Mouse (Mus musculus) kidney, embryonic 15.5 days (tissue): ENCODE measurements around the gene Col25a1. TPM values are rescaled to one million over a fixed set of nuclear protein-coding genes. Genes with fewer than 3 reads are reported as not detected.
A peak's percentile ranks its signal among the peaks of the same experiment; 100 is the strongest.

Experiments
- ATAC-seq: fragments of 200-750 bp; cut with Nextera tagmentation; replicated peaks from 2 replicates; pipeline ENCODE4 v1.8.0; 2017; ENCODE audit warnings: moderate TSS enrichment; ENCODE audit not compliant: low FRiP score
- H3K27ac ChIP-seq: fragments of 300-500 bp; sonication (generic); 2 replicates; pipeline ENCODE4 v1.5.1; 2015; ENCODE audit warnings: mild to moderate bottlenecking, inconsistent platforms
- H3K27me3 ChIP-seq: fragments of 300-500 bp; sonication (generic); 2 replicates; pipeline ENCODE4 v1.6.1; 2015; ENCODE audit warnings: inconsistent platforms
- H3K36me3 ChIP-seq: fragments of 300-500 bp; sonication (generic); 2 replicates; pipeline ENCODE4 v1.6.1; 2015; ENCODE audit warnings: inconsistent platforms
- H3K4me1 ChIP-seq: fragments of 300-500 bp; sonication (generic); 2 replicates; pipeline ENCODE4 v1.6.1; 2015; ENCODE audit warnings: inconsistent platforms
- H3K4me2 ChIP-seq: fragments of 300-500 bp; sonication (generic); 2 replicates; pipeline ENCODE4 v1.6.1; 2015; ENCODE audit warnings: moderate library complexity, mild to moderate bottlenecking, inconsistent platforms
- H3K4me3 ChIP-seq: fragments of 300-500 bp; sonication (generic); replicated peaks from 2 replicates; pipeline ENCODE4 v1.5.1; 2015; ENCODE audit warnings: mild to moderate bottlenecking, inconsistent platforms
- H3K9ac ChIP-seq: fragments of 300-500 bp; sonication (generic); 2 replicates; pipeline ENCODE4 v1.6.1; 2015; ENCODE audit warnings: mild to moderate bottlenecking, inconsistent platforms
- H3K9me3 ChIP-seq: fragments of 300-500 bp; sonication (generic); replicated peaks from 2 replicates; pipeline ENCODE4 v1.6.1; 2016; ENCODE audit warnings: inconsistent platforms
- WGBS: fragments of 180-500 bp; shearing (Covaris S2); methylation state at CpG from one replicate; pipeline ENCODE4 v1.1.7; 2015; ENCODE audit warnings: mixed read lengths; 5-methylcytosine and 5-hydroxymethylcytosine counted together
- polyA plus RNA-seq: library from polyadenylated mRNA; unstranded; fragments of >200 nt; fragmentation: Nextera tagmentation; extraction: Ambion mirVana; gene quantifications from 2 replicates; pipeline ENCODE4 v1.2.1, GENCODE M21; 2015

Col25a1 gene
- polyA plus RNA-seq, result 4.1 and 5.4 TPM in 2 replicates

DNA sequence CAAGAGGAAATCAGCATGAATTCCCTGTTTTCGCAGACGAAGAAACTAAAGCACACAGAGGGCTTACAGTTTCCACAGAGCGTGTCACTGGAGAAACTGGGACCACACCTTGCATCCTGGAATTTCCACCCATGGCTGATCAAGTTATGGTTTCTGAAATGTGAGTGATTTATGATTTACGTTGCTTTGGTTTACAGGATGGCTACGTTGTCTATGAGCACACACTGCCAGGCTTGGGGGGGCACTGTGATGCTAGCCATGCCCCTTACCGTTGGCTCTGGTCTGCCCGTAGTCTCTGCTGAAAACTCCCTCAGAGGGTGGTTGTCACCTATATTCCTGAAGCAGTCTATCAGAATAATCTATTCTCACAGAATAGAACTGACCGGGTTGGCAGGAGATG, at the start of gene Col25a1:
Gene Col25a1 (plus strand): TSS at position 301 of the 400 bp plus-strand sequence.
- H3K4me1 ChIP-seq, result 0 out of 2 replicates have a peak, but pooled peaks cover 4% of the 10 kb centered on the region
- H3K9ac ChIP-seq, result no peak within 1 kb of the TSS
- H3K27ac ChIP-seq, result no peak within 1 kb of the TSS
- no peaks in the 10 kb centered on the region for H3K27me3 ChIP-seq
- H3K4me2 ChIP-seq, result peak within 1 kb of the TSS; percentile 27; the same call in 1 of the 2 replicates
- ATAC-seq, result no peak
- no peaks in the 10 kb centered on the region for H3K9me3 ChIP-seq
- 86% methylated on average over 8 of the region's 8 CpGs for WGBS
- no peak within 1 kb of the TSS for H3K4me3 ChIP-seq
- no peaks in the 10 kb centered on the region for H3K36me3 ChIP-seq

DNA sequence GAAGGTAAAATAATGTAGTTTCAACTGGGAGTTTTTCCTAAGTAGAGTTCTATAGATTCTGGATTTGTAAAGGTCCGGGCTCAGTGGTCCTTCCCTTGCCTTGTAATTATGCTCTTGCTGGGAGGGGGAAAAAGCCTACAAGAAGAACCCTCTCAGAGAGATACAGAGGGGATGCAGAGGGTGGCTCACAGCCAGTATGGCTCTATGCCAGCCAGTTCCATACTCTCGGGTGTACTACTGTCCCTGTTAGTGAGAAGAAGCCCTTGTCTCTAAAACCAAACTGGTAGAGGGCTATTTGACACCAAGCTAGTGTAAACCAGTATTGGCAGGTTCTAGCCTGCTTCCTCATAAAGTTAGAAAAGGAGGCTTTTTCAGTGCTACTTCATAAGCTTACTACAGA, 48.0 kb upstream of the Col25a1 start:
- 62% methylated on average over 2 of the region's 2 CpGs for WGBS
- Histone ChIP-seq H3K27me3 (peaks cover 6% of the 10 kb centered on the region; the same call in 1 of the 2 replicates), H3K4me2 (no peak overlapping the region), H3K4me1 (no peaks in the 10 kb centered on the region), H3K9ac (no peak overlapping the region), H3K9me3 (no peaks in the 10 kb centered on the region), H3K4me3 (no peak overlapping the region), H3K36me3 (no peaks in the 10 kb centered on the region), H3K27ac (no peak overlapping the region)
- no peak for ATAC-seq

DNA sequence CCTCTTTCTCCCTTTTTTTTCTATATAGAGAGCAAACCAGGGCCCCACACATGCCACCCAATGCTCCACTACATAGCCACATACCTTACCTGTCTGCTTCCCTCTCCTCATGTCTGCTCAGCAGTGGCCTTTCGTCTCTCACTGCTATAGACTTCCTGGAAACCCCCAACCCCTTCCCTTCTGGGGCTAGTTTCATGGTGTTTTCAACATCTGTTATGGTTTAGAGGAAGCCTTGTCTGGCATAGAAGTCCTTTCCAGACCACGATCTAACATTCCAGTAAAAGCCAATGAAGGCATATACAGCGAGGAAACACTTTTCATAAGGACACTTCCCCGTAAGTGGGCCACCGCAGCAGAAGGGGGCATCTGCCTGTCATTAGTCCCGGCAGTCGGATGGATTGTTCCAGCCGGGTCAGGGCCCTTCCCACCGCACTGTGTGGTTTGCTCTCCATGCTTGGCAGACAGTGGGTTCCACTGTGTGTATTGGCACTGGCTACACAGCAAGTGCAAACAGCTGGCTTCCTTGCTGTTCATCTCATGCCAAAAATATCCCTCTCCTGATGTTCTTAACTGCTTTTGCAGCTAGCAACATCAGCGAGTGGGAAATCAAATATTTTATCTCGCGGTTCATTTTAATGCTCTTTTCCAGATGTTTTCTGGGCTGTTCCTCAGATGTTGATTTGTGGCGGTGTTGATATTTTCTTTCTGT, 44.8 kb upstream of the Col25a1 start:
- ATAC-seq, result no peak
- H3K27ac ChIP-seq, result no peak overlapping the region
- H3K9me3 ChIP-seq, result no peaks in the 10 kb centered on the region
- H3K9ac ChIP-seq, result no peak overlapping the region
- no peaks in the 10 kb centered on the region for H3K4me1 ChIP-seq
- no peak overlapping the region for H3K4me3 ChIP-seq
- no peaks in the 10 kb centered on the region for H3K27me3 ChIP-seq
- no peaks in the 10 kb centered on the region for H3K36me3 ChIP-seq
- no peak overlapping the region for H3K4me2 ChIP-seq
- 68% methylated on average over 13 of the region's 13 CpGs for WGBS

DNA sequence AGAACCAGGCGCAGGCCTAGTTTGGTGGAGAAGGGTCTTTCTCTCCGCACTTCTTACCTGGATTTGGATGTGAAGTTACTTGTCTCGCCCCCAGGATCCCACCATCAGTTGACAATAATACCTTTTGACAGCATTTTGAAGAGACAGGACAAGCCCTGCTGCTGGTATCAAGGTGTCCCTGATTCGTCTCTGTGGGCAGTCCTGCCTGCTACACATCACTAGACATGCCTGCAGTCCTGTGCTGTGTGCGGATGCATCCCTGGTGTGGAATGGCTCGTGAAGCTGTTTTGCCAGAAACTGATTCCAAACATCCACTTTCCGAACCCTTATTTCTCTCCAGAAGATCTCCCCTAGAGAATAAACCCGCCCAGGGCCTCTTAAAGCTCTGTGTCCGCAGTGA, 43.8 kb upstream of the Col25a1 start:
- H3K4me3 ChIP-seq, result no peak overlapping the region
- H3K9ac ChIP-seq, result no peak overlapping the region
- H3K9me3 ChIP-seq, result no peaks in the 10 kb centered on the region
- H3K4me1 ChIP-seq, result no peaks in the 10 kb centered on the region
- no peaks in the 10 kb centered on the region for H3K27me3 ChIP-seq
- no peak for ATAC-seq
- 80% methylated on average over 9 of the region's 9 CpGs for WGBS
- H3K27ac ChIP-seq, result no peak overlapping the region
- H3K4me2 ChIP-seq, result no peak overlapping the region
- H3K36me3 ChIP-seq, result no peaks in the 10 kb centered on the region

DNA sequence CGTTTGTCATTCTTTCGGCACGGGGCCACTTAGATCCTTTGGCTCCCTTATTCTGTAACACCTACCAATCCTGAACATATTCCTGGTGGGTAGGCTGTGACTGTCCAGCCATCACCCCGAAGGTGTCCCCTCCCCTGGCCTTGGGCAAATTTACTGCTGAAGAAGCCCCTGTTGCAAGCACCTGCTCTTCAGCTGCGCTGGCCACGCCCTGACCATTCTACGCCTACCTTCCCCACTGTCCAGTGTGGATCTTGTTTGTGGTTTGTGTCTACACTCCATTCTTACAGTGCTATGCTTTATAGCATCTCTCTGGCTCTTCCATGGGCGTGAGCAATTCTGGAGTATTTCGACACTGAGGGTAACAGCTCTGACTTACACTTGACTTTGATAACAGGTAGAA, 42.6 kb upstream of the Col25a1 start:
- Histone ChIP-seq H3K4me1 (no peaks in the 10 kb centered on the region), H3K9me3 (no peaks in the 10 kb centered on the region), H3K4me3 (no peak overlapping the region), H3K27me3 (no peaks in the 10 kb centered on the region), H3K4me2 (no peak overlapping the region), H3K9ac (no peak overlapping the region), H3K36me3 (no peaks in the 10 kb centered on the region), H3K27ac (no peak overlapping the region)
- WGBS, result 90% methylated on average over 9 of the region's 9 CpGs
- no peak for ATAC-seq

DNA sequence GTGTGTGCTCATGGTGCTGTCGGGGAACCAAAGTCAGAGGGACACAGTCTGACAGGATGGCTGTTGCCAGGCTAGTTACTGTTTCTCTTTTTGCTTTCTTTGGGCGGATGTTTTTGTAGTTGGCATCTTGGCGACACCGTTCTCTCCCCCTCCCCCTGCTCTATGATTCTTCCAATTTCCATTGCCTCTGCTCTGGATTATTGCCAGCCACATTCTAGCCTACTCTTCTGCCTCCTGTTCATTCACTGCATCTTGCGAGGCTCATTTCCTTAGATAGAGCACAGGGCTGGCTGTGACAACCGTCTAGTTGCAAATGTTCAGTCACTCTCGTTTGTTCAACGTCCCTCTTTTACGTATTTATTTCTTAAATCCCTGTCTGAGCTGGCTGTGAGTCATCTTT, 40.8 kb upstream of the Col25a1 start:
- H3K27me3 ChIP-seq, result no peaks in the 10 kb centered on the region
- no peaks in the 10 kb centered on the region for H3K36me3 ChIP-seq
- H3K4me1 ChIP-seq, result no peaks in the 10 kb centered on the region
- H3K4me3 ChIP-seq, result no peak overlapping the region
- ATAC-seq, result no peak
- 87% methylated on average over 9 of the region's 9 CpGs for WGBS
- no peak overlapping the region for H3K27ac ChIP-seq
- no peak overlapping the region for H3K4me2 ChIP-seq
- no peak overlapping the region for H3K9ac ChIP-seq
- H3K9me3 ChIP-seq, result no peaks in the 10 kb centered on the region

DNA sequence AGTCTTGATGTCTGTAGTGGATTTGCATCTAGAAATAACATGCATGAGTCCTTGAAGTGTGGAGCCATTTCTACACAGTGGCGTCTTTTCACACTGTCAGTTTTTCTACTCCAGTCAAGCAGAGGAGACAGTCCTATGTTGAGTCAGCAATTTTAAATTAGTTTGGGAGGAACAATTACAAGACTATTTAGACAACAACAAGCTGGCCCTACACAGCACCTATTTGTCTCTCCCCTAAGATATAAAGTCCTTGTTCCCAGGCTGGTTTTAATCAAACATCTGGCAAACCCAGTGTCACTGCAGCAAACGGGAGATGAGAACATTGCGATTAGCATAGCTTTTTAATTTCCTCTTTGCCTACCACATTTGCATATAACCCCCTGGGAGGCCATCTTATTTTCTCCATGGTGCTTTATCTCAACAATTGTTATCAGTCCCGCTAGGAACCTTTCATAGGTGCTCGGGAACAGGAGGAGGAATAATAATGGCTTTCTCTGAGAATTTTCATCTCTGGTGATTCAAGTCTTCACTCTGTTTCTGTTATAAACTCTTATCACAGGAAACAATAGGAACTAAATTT, 37.1 kb upstream of the Col25a1 start:
- Histone ChIP-seq H3K27me3 (no peaks in the 10 kb centered on the region), H3K4me2 (no peak overlapping the region)
- 81% methylated on average over 5 of the region's 5 CpGs for WGBS

DNA sequence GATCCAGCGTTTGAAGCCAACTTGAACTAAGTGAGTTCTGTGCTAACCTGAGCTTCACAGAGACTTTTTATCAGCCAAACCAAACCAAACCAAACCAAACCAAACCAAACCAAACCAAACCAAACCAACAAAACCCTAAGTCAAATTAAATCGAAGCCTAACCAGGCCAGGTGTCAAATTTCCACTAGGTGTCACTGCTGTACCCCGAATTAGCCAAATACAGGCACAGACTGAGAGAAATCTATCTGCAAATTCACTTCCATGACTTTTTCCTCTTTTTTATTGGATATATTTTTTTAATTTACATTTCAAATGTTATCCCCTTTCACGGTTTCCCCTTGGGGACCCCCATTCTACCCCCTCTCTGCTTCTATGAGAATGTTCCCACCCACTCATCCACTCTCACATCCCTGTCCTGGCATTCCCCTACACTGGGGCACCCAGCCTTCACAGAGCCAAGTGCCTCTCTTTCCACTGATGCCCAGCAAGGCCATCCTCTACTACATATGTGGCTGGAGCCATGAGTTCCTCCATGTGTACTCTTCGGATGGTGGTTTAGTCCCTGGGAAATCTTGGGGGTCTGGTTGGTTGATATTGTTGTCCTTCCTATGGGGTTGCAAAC, 36.0 kb upstream of the Col25a1 start:
- H3K4me2 ChIP-seq, result no peak overlapping the region
- no peaks in the 10 kb centered on the region for H3K36me3 ChIP-seq
- H3K4me3 ChIP-seq, result no peak overlapping the region
- H3K9ac ChIP-seq, result no peak overlapping the region
- ATAC-seq, result no peak
- H3K4me1 ChIP-seq, result no peaks in the 10 kb centered on the region
- no peak overlapping the region for H3K27ac ChIP-seq
- H3K9me3 ChIP-seq, result no peaks in the 10 kb centered on the region
- WGBS, result 38% methylated on average over 5 of the region's 5 CpGs
- H3K27me3 ChIP-seq, result no peaks in the 10 kb centered on the region

More for the DNA sequence above, 37.1 kb upstream of the Col25a1 start:
- Histone ChIP-seq H3K9ac (no peak overlapping the region), H3K4me3 (no peak overlapping the region), H3K4me1 (no peaks in the 10 kb centered on the region), H3K36me3 (no peaks in the 10 kb centered on the region), H3K27ac (no peak overlapping the region), H3K9me3 (no peaks in the 10 kb centered on the region)
- no peak for ATAC-seq

DNA sequence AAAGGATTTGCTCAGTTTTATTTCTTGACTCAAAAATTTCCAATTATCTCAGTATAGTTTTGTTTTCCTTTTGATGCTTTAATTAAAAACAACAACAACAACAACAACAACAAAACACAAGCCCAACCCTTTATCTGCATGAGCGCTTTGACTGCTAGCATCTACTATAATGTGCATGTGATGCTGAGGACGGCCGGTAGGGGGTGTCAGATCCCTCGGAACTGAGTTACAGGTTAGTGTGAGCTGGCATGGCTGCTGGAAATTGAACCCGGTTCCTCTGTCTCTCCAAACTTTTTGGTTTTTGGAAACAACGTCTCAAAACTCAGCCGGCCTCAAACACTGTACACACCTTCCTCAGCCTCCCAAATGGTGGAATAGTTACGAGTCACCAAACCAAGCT, 27.8 kb upstream of the Col25a1 start:
- H3K9me3 ChIP-seq, result no peaks in the 10 kb centered on the region

DNA sequence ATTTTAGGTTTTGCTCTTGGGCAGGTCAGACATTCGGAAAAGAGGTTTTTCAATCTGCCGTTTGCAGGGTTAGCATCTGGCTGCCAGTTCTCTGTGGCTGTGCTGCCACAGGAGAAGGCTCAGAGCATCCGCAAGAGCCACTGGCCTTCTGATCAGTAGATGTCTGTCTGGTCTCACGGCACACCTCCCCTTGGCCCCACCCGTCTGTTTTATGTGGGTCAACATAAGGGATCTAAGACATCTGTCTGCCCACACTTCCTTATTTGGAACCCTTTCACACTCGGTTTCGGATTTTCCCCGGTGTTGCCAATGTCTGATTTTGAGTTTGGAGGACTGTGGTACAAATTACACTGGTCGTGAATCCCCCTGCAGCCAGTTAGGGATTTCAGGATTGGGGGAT, 26.8 kb upstream of the Col25a1 start:
- Histone ChIP-seq H3K4me3 (no peak overlapping the region), H3K27me3 (no peaks in the 10 kb centered on the region), H3K9me3 (no peaks in the 10 kb centered on the region), H3K4me2 (peak overlapping the region; percentile 36), H3K9ac (no peak overlapping the region), H3K27ac (no peak overlapping the region), H3K4me1 (peaks cover 6% of the 10 kb centered on the region; the same call in 1 of the 2 replicates), H3K36me3 (no peaks in the 10 kb centered on the region)
- WGBS, result 36% methylated on average over 9 of the region's 9 CpGs
- no peak for ATAC-seq

More for the DNA sequence above, 27.8 kb upstream of the Col25a1 start:
- ATAC-seq, result no peak
- H3K27me3 ChIP-seq, result no peaks in the 10 kb centered on the region
- peaks cover 6% of the 10 kb centered on the region; the same call in 1 of the 2 replicates for H3K4me1 ChIP-seq
- H3K36me3 ChIP-seq, result no peaks in the 10 kb centered on the region
- no peak overlapping the region for H3K9ac ChIP-seq
- WGBS, result 82% methylated on average over 8 of the region's 8 CpGs
- no peak overlapping the region for H3K4me2 ChIP-seq
- H3K4me3 ChIP-seq, result no peak overlapping the region
- no peak overlapping the region for H3K27ac ChIP-seq

DNA sequence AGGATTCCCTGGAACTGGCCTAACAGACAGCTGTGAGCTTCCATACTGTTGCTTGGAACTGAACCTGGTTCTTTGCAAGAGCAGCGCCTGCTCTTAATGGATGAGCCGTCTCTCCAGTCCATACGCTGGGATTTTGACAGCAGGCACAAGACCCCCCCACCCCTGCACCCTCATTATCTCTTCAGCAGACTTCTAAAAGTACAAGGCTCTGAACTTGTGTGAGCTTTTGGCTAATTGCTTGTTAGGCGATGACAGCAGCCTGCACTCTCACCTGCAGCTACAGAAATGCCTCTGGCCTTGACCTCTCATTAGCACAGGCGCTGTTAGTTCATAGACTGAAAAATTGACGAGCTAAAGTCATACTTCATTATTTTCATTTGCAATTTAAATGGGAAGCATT, 14.4 kb upstream of the Col25a1 start:
- Histone ChIP-seq H3K27ac (no peak overlapping the region), H3K4me3 (no peak overlapping the region), H3K4me1 (no peaks in the 10 kb centered on the region), H3K4me2 (no peak overlapping the region), H3K27me3 (no peaks in the 10 kb centered on the region), H3K36me3 (no peaks in the 10 kb centered on the region), H3K9ac (no peak overlapping the region), H3K9me3 (no peaks in the 10 kb centered on the region)
- ATAC-seq, result no peak
- WGBS, result 84% methylated on average over 6 of the region's 6 CpGs

DNA sequence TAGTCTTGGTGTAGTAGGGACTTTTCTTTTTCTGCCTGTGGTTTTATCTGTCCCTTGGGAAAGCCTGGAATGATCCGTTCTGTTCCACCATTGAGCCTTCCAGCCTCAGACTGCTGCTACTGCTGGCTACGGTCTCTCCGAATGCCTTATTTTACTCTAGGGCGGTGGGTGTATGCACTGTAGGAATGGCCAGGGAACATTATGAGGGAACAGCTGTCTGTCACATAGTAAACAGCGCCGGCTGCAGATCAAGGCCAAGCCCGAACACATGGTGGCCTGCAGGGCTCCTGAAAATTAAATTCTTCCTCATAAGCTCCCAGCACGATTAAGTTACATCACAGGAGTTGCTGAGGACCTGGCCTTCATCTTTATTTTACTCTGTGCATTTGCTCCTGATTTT, 3.5 kb upstream of the Col25a1 start:
- H3K27me3 ChIP-seq, result no peaks in the 10 kb centered on the region
- H3K9me3 ChIP-seq, result no peaks in the 10 kb centered on the region
- no peak for ATAC-seq
- H3K27ac ChIP-seq, result no peak overlapping the region
- WGBS, result 79% methylated on average over 8 of the region's 8 CpGs
- no peak overlapping the region for H3K4me2 ChIP-seq
- no peak overlapping the region for H3K4me3 ChIP-seq
- H3K4me1 ChIP-seq, result 0 out of 2 replicates have a peak, but pooled peaks cover 4% of the 10 kb centered on the region
- H3K9ac ChIP-seq, result no peak overlapping the region
- H3K36me3 ChIP-seq, result no peaks in the 10 kb centered on the region
